Comparison of ENCODE assay signal across 10 mouse cellular contexts in genomic region chr6:103213160-103213559, GRCm38 (mm10).
DNase-seq lines count a peak whose midpoint lies in the region; ATAC-seq lines count a peak whose summit lies in the region.
"Had no signal": no experiment of that assay in that cellular context is flagged by ENCODE, and none has a peak within 500 bp of the region (broad histone marks: within the 10 kb centered on the region; RNA-seq: fewer than 3 reads in every experiment).

No protein-coding gene starts in this region.

- no peaks in the 10 kb centered on the region for H3K4me1 ChIP-seq in heart, embryonic 12.5 days (replicated peaks)
- H3K4me1 ChIP-seq in forebrain, embryonic 15.5 days: no peaks in the 10 kb centered on the region

- no peak overlapping the region for H3K27ac ChIP-seq in heart, embryonic 12.5 days (ENCODE audit: poor library complexity, severe bottlenecking)
- no peak overlapping the region for H3K27ac ChIP-seq in forebrain, embryonic 15.5 days (replicated peaks)
- H3K27ac ChIP-seq: layer of hippocampus, adult 2 months had no signal

- H3K27me3 ChIP-seq in heart, embryonic 12.5 days (replicated peaks): no peaks in the 10 kb centered on the region
- no peaks in the 10 kb centered on the region for H3K27me3 ChIP-seq in forebrain, embryonic 15.5 days

- intact Hi-C loops in heart, postnatal 25 days (cut with DNase I): no loop called here

- no peak for ATAC-seq in heart, embryonic 12.5 days (ENCODE audit: insufficient number of reproducible peaks, low FRiP score)
- ATAC-seq in forebrain, embryonic 15.5 days (replicated peaks): no peak

- no peak overlapping the region for H3K4me2 ChIP-seq in heart, embryonic 12.5 days
- H3K4me2 ChIP-seq in forebrain, embryonic 15.5 days (replicated peaks): no peak overlapping the region

- 35% methylated on average over 6 of the region's 6 CpGs for WGBS in heart, embryonic 12.5 days
- 69% methylated on average over 6 of the region's 6 CpGs for WGBS in forebrain, embryonic 15.5 days

- no peaks in the 10 kb centered on the region for H3K9me3 ChIP-seq in heart, embryonic 12.5 days (replicated peaks)
- H3K9me3 ChIP-seq in forebrain, embryonic 15.5 days: no peaks in the 10 kb centered on the region

- H3K36me3 ChIP-seq in heart, embryonic 12.5 days: no peaks in the 10 kb centered on the region
- H3K36me3 ChIP-seq in forebrain, embryonic 15.5 days: no peaks in the 10 kb centered on the region

- no peak overlapping the region for H3K9ac ChIP-seq in heart, embryonic 12.5 days
- no peak overlapping the region for H3K9ac ChIP-seq in forebrain, embryonic 15.5 days (replicated peaks)

- H3K4me3 ChIP-seq in heart, embryonic 12.5 days: no peak overlapping the region
- no peak overlapping the region for H3K4me3 ChIP-seq in forebrain, embryonic 15.5 days
- H3K4me3 ChIP-seq: layer of hippocampus, adult 2 months had no signal

- peak; percentile 94 for DNase-seq in heart, adult 11 months
- peak; percentile 48 for DNase-seq in embryo, embryonic 11 days
- peak; percentile 7 for DNase-seq in heart, postnatal 25 days (ENCODE audit: low spot score)
- peak; percentile 58 for DNase-seq in mesoderm, embryonic 11.5 days (ENCODE audit: low read depth, low spot score)
- no peak for DNase-seq in adrenal gland, postnatal 36 days
- DNase-seq in right cerebral cortex, postnatal 14 days: no peak
- DNase-seq: right cerebral cortex, postnatal 4 days had no signal

Comparison
In these comparisons a context has a peak if more than half of its experiments do, and no peak if none do; other contexts are left out.
1. DNase-seq: peak in heart, adult 11 months (single experiment), embryo, embryonic 11 days (single experiment), heart, postnatal 25 days (single experiment) and mesoderm, embryonic 11.5 days (single experiment); none in adrenal gland, postnatal 36 days (0 of 2) and right cerebral cortex, postnatal 14 days (single experiment).